Mouse (Mus musculus) embryonic fibroblast, embryonic 13.5 days (primary cell): ENCODE results near the gene Gm5134.

Experiments used
- CTCF ChIP-seq: IDR thresholded peaks from 2 replicates; pipeline ENCODE4 v1.5.1; 2011; ENCODE audit warnings: mild to moderate bottlenecking, control low read depth, low read length, moderate library complexity, borderline replicate concordance; ENCODE audit not compliant: insufficient read depth
- POLR2A ChIP-seq: IDR thresholded peaks from 2 replicates; pipeline ENCODE4 v1.6.1; 2011; ENCODE audit warnings: low read depth, mild to moderate bottlenecking, control low read depth, low read length, moderate library complexity

DNA sequence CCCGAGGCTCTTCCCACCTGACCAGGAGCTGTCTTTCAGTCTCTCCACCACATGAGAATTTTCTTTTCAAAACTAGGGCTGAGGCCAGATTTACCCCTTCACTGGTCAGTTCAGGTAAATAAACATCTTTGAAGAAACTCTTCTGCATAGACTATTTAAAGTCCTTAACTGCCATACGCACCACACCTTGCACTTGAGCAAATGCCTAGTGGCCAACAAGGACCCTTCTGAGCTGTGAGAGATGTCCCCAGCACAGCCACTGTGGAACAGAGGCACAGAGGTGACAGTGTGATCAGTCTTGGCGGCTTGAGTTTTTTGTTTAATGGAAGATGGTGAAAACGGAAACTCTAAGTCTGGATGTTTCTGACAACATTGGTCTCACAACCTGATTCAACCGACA, 35.3 kb upstream of the Gm5134 start:
- no peak for TF ChIP-seq CTCF
- TF ChIP-seq POLR2A, result no peak
